In the genomic region with DNA sequence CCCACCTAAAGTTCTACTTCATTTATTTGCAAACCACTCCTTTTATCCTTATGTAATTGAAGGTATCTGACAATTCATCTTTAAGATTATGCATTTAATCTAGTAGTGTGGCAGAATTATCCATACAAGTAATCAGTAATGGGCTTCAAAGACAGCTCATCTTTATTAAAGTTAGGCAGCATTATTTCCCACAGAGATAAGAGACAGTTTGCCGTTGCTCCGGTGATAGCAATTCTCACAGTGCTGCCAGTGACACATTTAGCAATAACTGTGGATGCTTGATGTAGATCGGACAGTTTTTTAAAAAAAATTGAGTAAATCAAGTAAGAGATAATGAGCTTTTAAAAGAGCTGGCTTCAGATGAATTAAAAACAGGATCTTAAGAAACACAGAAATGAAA, we compare ENCODE assay signal across 18 mouse cellular contexts. TPM values are rescaled to one million over a fixed set of nuclear protein-coding genes. Genes with fewer than 3 reads are reported as not detected.
DNase-seq lines count a peak whose midpoint lies in the region; ATAC-seq and TF ChIP-seq lines count a peak whose summit lies in the region.
"Had no signal": no experiment of that assay in that cellular context is flagged by ENCODE, and none has a peak within 500 bp of the region (broad histone marks: within the 10 kb centered on the region; RNA-seq: fewer than 3 reads in every experiment).

No protein-coding gene starts in this region.

- no peak overlapping the region for H3K4me2 ChIP-seq in forebrain, postnatal 0 days (ENCODE audit: low read depth)
- no peak overlapping the region for H3K4me2 ChIP-seq in forebrain, embryonic 14.5 days (ENCODE audit: low read length)
- H3K4me2 ChIP-seq: embryonic facial prominence, embryonic 12.5 days; heart, embryonic 12.5 days; hindbrain, embryonic 14.5 days had no signal

- no peak overlapping the region for H3K27ac ChIP-seq in forebrain, postnatal 0 days (ENCODE audit: low read depth, low read length)
- no peak overlapping the region for H3K27ac ChIP-seq in forebrain, embryonic 14.5 days (ENCODE audit: low read depth, low read length)
- peak overlapping the region; percentile 10; the same call in 1 of the 2 replicates for H3K27ac ChIP-seq in left cerebral cortex, adult 2 months
- H3K27ac ChIP-seq: embryonic facial prominence, embryonic 12.5 days; hindbrain, embryonic 10.5 days; hindbrain, embryonic 14.5 days had no signal

- peak; percentile 32; the same call in 1 of the 2 replicates for ATAC-seq in forebrain, postnatal 0 days
- no peak for ATAC-seq in forebrain, embryonic 14.5 days
- ATAC-seq in megakaryocyte, adult 5-6 weeks (ENCODE audit: poor library complexity, severe bottlenecking), result peak; percentile 39
- ATAC-seq: forebrain, embryonic 16.5 days had no signal

- TF ChIP-seq CTCF in forebrain, postnatal 0 days (IDR thresholded peaks at IDR 0.05; ENCODE audit: low read depth), result no peak
- TF ChIP-seq CTCF in left cerebral cortex, adult 2 months (IDR thresholded peaks at IDR 0.05), result no peak

- intact Hi-C loops in left cerebral cortex, adult 2 months (cut with DNase I), result no loop called here

- no peak overlapping the region for H3K9ac ChIP-seq in forebrain, postnatal 0 days
- H3K9ac ChIP-seq in forebrain, embryonic 14.5 days (ENCODE audit: low read length), result no peak overlapping the region
- H3K9ac ChIP-seq: embryonic facial prominence, embryonic 12.5 days; heart, embryonic 12.5 days; hindbrain, embryonic 14.5 days had no signal

- no peaks in the 10 kb centered on the region for H3K4me1 ChIP-seq in forebrain, postnatal 0 days (ENCODE audit: insufficient read depth)
- no peaks in the 10 kb centered on the region for H3K4me1 ChIP-seq in forebrain, embryonic 14.5 days (ENCODE audit: control insufficient read depth, insufficient read depth, low read length)
- H3K4me1 ChIP-seq: embryonic facial prominence, embryonic 12.5 days; heart, embryonic 12.5 days; hindbrain, embryonic 10.5 days had no signal

- H3K9me3 ChIP-seq in forebrain, postnatal 0 days (ENCODE audit: low read length), result no peaks in the 10 kb centered on the region
- no peaks in the 10 kb centered on the region for H3K9me3 ChIP-seq in forebrain, embryonic 14.5 days (replicated peaks; ENCODE audit: control insufficient read depth, low read length)
- H3K9me3 ChIP-seq: embryonic facial prominence, embryonic 12.5 days; heart, embryonic 12.5 days; hindbrain, embryonic 10.5 days had no signal

- 71% methylated on average over 3 of the region's 3 CpGs for WGBS in forebrain, postnatal 0 days
- WGBS in forebrain, embryonic 14.5 days, result 84% methylated on average over 3 of the region's 3 CpGs

- H3K27me3 ChIP-seq in forebrain, postnatal 0 days (ENCODE audit: insufficient read depth, low read length), result no peaks in the 10 kb centered on the region
- no peaks in the 10 kb centered on the region for H3K27me3 ChIP-seq in forebrain, embryonic 14.5 days (replicated peaks; ENCODE audit: control insufficient read depth, insufficient read depth, low read length)
- H3K27me3 ChIP-seq: embryonic facial prominence, embryonic 12.5 days; heart, embryonic 12.5 days had no signal

- DNase-seq in forebrain, postnatal 0 days, result no peak
- no peak for DNase-seq in forebrain, embryonic 14.5 days (ENCODE audit: low spot score)
- DNase-seq in left cerebral cortex, adult 2 months (ENCODE audit: extremely low spot score in 1 of 2, low spot score in 2 of 2), result no peak
- no peak for DNase-seq in left cerebral cortex, adult 9 months (ENCODE audit: low spot score in 2 of 2)
- DNase-seq in adrenal gland, postnatal 4 days (ENCODE audit: low spot score in 2 of 2), result no peak
- DNase-seq in neural tube, embryonic 10.5 days (ENCODE audit: extremely low spot score, low spot score), result no peak
- DNase-seq: adrenal gland, adult 2 months; adrenal gland, postnatal 25 days; cerebellum, adult 11 months; cerebellum, adult 8-10 months; cerebellum, postnatal 14 days; gastrocnemius, postnatal 10 days had no signal

- peaks cover 14% of the 10 kb centered on the region for H3K36me3 ChIP-seq in forebrain, postnatal 0 days (ENCODE audit: insufficient read depth)
- H3K36me3 ChIP-seq in forebrain, embryonic 14.5 days (ENCODE audit: control insufficient read depth, insufficient read depth, low read length), result peaks cover 29% of the 10 kb centered on the region

- H3K4me3 ChIP-seq in forebrain, postnatal 0 days (ENCODE audit: low read depth, low read length), result no peak overlapping the region
- no peak overlapping the region for H3K4me3 ChIP-seq in forebrain, embryonic 14.5 days (ENCODE audit: low read depth, low read length)
- H3K4me3 ChIP-seq in left cerebral cortex, adult 2 months, result no peak overlapping the region
- H3K4me3 ChIP-seq: embryonic facial prominence, embryonic 12.5 days; heart, embryonic 12.5 days; hindbrain, embryonic 10.5 days had no signal

RNA-seq across cellular contexts. Expression of a gene that starts 51.4 kb away (rescaled TPM):
- 42.7 and 52.0 TPM in 2 replicates for total RNA-seq in forebrain, postnatal 0 days (2014; rRNA removed)
- polyA plus RNA-seq in forebrain, postnatal 0 days (2015; fragmentation: Nextera tagmentation; extraction: Ambion mirVana), result 11.3 and 14.0 TPM in 2 replicates
- polyA plus RNA-seq in forebrain, embryonic 14.5 days (2014; fragmentation: Nextera tagmentation; extraction: Ambion mirVana), result 38.3 and 40.2 TPM in 2 replicates
- total RNA-seq in left cerebral cortex, adult 2 months (2021), result 10 to 100 TPM; 13.6 to 15.3 TPM
- 0.36 and 0.96 TPM in 2 replicates for total RNA-seq in megakaryocyte, adult 5-6 weeks (2015)
- 0.55 and 0.77 TPM in 2 replicates for total RNA-seq in megakaryocyte, adult 5-6 weeks (2017)
- total RNA-seq in adrenal gland, postnatal 4 days (2021), result 10 to 100 TPM; 22.1 to 24.1 TPM

RNA-seq across cellular contexts. Expression of a gene that starts 52.6 kb away (rescaled TPM):
- total RNA-seq in forebrain, postnatal 0 days (2014; rRNA removed), result 49.2 and 53.5 TPM in 2 replicates
- polyA plus RNA-seq in forebrain, postnatal 0 days (2015; fragmentation: Nextera tagmentation; extraction: Ambion mirVana), result 60.2 and 60.8 TPM in 2 replicates
- 37.3 and 37.7 TPM in 2 replicates for polyA plus RNA-seq in forebrain, embryonic 14.5 days (2014; fragmentation: Nextera tagmentation; extraction: Ambion mirVana)
- 10 to 100 TPM; 46.8 to 48.4 TPM for total RNA-seq in left cerebral cortex, adult 2 months (2021)
- total RNA-seq in megakaryocyte, adult 5-6 weeks (2015), result 272 and 276 TPM in 2 replicates
- total RNA-seq in megakaryocyte, adult 5-6 weeks (2017), result 147 and 155 TPM in 2 replicates
- 10 to 100 TPM; 26.9 to 28.1 TPM for total RNA-seq in adrenal gland, postnatal 4 days (2021)

Comparison
In these comparisons a context has a peak if more than half of its experiments do, and no peak if none do; other contexts are left out.
1. RNA of a gene that starts 51.4 kb away (total RNA-seq): 42.7 to 52.0 TPM in forebrain, postnatal 0 days, 22.1 to 24.1 TPM in adrenal gland, postnatal 4 days and 13.6 to 15.3 TPM in left cerebral cortex, adult 2 months; 0.36 to 0.96 TPM in megakaryocyte, adult 5-6 weeks; every median in the first group is over 4 times any median in the second.